Mouse (Mus musculus) erythroblast, embryonic 14.5 days (primary cell): Measurements from ENCODE around the gene Olfr606. TPM values are rescaled to one million over a fixed set of nuclear protein-coding genes. Genes with fewer than 3 reads are reported as not detected.
"Not testable (repeated sequence)": the region's sequence is repeated elsewhere in the genome, so short reads cannot be mapped to it uniquely, and the experiment has no call there.

Experiments used
- H3K27me3 ChIP-seq: 2 replicates; pipeline ENCODE4 v1.6.1; 2012; ENCODE audit warnings: inconsistent platforms; ENCODE audit not compliant: control insufficient read depth
- H3K36me3 ChIP-seq: 2 replicates; pipeline ENCODE4 v1.6.1; 2012; ENCODE audit warnings: mild to moderate bottlenecking, inconsistent platforms; ENCODE audit not compliant: control insufficient read depth
- H3K4me1 ChIP-seq: 2 replicates; pipeline ENCODE4 v1.6.1; 2012; ENCODE audit warnings: inconsistent platforms; ENCODE audit not compliant: control insufficient read depth
- H3K4me3 ChIP-seq: replicated peaks from 2 replicates; pipeline ENCODE3; 2012; ENCODE audit warnings: moderate library complexity, mild to moderate bottlenecking, inconsistent platforms
- H3K9me3 ChIP-seq: 2 replicates; pipeline ENCODE4 v1.6.1; 2012; ENCODE audit warnings: low read length, inconsistent platforms, mixed read lengths; ENCODE audit not compliant: control insufficient read depth
- GATA1 ChIP-seq: IDR thresholded peaks from 2 replicates; pipeline ENCODE4 v1.6.1; 2012; ENCODE audit warnings: low read length, inconsistent platforms, mixed read lengths
- TAL1 ChIP-seq: IDR thresholded peaks from 3 replicates; pipeline ENCODE4 v1.6.1; 2012; ENCODE audit warnings: low read length, inconsistent platforms, mixed read lengths
- polyA plus RNA-seq: library from polyadenylated mRNA; stranded (reverse); fragments of >175 nt; gene quantifications from 2 replicates; pipeline ENCODE4 v1.2.3, GENCODE M21; 2012

The Olfr606 gene
- polyA plus RNA-seq = not detected in 2 replicates

GRCm38 (mm10) chr7:103448746-103449145, at the start of gene Olfr606:
Olfr606 (plus strand) TSS chr7:103449046.
- Histone ChIP-seq H3K4me1 (no peaks in the 10 kb centered on the region), H3K4me3 (no peak within 1 kb of the TSS), H3K9me3 (no peaks in the 10 kb centered on the region), H3K27me3 (no peaks in the 10 kb centered on the region), H3K36me3 (no peaks in the 10 kb centered on the region)
- TF ChIP-seq GATA1 (no peak), TAL1 (no peak)

- not testable (repeated sequence) for H3K36me3 ChIP-seq, H3K27me3 ChIP-seq, H3K4me1 ChIP-seq, H3K9me3 ChIP-seq, H3K4me3 ChIP-seq
Measured at GRCm38 (mm10) chr7:103406521-103407055, 42.3 kb upstream of the Olfr606 start.

GRCm38 (mm10) chr7:103414772-103415171, 34.1 kb upstream of the Olfr606 start, which contains the start of gene Usp17lc:
Usp17lc (plus strand) TSS chr7:103415072.
- not testable (repeated sequence) for H3K9me3 ChIP-seq, H3K27me3 ChIP-seq, H3K4me3 ChIP-seq, H3K36me3 ChIP-seq, H3K4me1 ChIP-seq

GRCm38 (mm10) chr7:103445339-103445738, 3.5 kb upstream of the Olfr606 start, which contains the start of gene Olfr605:
Olfr605 (minus strand) TSS chr7:103445439.
- no peaks in the 10 kb centered on the region for H3K4me1 ChIP-seq
- no peaks in the 10 kb centered on the region for H3K27me3 ChIP-seq
- TF ChIP-seq TAL1 = no peak
- no peak for TF ChIP-seq GATA1
- H3K36me3 ChIP-seq = no peaks in the 10 kb centered on the region
- H3K9me3 ChIP-seq = peaks cover 7% of the 10 kb centered on the region
- no peak within 1 kb of the TSS for H3K4me3 ChIP-seq

- peaks cover 2% of the 10 kb centered on the region; the same call in 1 of the 2 replicates for H3K9me3 ChIP-seq
- TF ChIP-seq GATA1 (no peak), TAL1 (no peak)
- H3K4me1 ChIP-seq = no peaks in the 10 kb centered on the region
- H3K36me3 ChIP-seq = no peaks in the 10 kb centered on the region
- H3K27me3 ChIP-seq = no peaks in the 10 kb centered on the region
- no peak overlapping the region for H3K4me3 ChIP-seq
Measured at GRCm38 (mm10) chr7:103460590-103460989, 11.7 kb downstream of the Olfr606 start.

GRCm38 (mm10) chr7:103469577-103469976, 20.7 kb downstream of the Olfr606 start, which contains the start of gene Olfr608:
Olfr608 (plus strand) TSS chr7:103469877.
- Histone ChIP-seq H3K36me3 (no peaks in the 10 kb centered on the region), H3K27me3 (no peaks in the 10 kb centered on the region), H3K4me1 (no peaks in the 10 kb centered on the region), H3K4me3 (no peak within 1 kb of the TSS), H3K9me3 (peaks cover 6% of the 10 kb centered on the region)
- no peak for TF ChIP-seq GATA1
- TF ChIP-seq TAL1 = no peak

- peaks cover 14% of the 10 kb centered on the region for H3K9me3 ChIP-seq
- not testable (repeated sequence) for H3K4me1 ChIP-seq, H3K27me3 ChIP-seq, H3K4me3 ChIP-seq, H3K36me3 ChIP-seq
Measured at GRCm38 (mm10) chr7:103477106-103477505, 28.3 kb downstream of the Olfr606 start.

GRCm38 (mm10) chr7:103497962-103498361, 49.1 kb downstream of the Olfr606 start, which contains the start of gene Olfr609:
Olfr609 (minus strand) TSS chr7:103498062.
- H3K4me1 ChIP-seq = no peaks in the 10 kb centered on the region
- no peaks in the 10 kb centered on the region for H3K27me3 ChIP-seq
- TF ChIP-seq TAL1 (no peak), GATA1 (no peak)
- no peak within 1 kb of the TSS for H3K4me3 ChIP-seq
- no peaks in the 10 kb centered on the region for H3K36me3 ChIP-seq
- H3K9me3 ChIP-seq = no peaks in the 10 kb centered on the region

Other genes starting within 250 kb of the Olfr606 start
- not detected in 2 replicates for gene Olfr593, start 237.2 kb upstream of the Olfr606 start, polyA plus RNA-seq
- gene Olfr594, start 232.1 kb upstream of the Olfr606 start, polyA plus RNA-seq = 0.02 TPM in 1 of 2 replicates, not detected in the other
- not detected in 2 replicates for gene Usp17ld, start 196.5 kb upstream of the Olfr606 start, polyA plus RNA-seq
- gene Olfr596, start 143.4 kb upstream of the Olfr606 start, polyA plus RNA-seq = not detected in 2 replicates
- gene Olfr597, start 132.7 kb upstream of the Olfr606 start, polyA plus RNA-seq = not detected in 2 replicates
- 0.04 TPM in 1 of 2 replicates, not detected in the other for gene Olfr598, start 125.5 kb upstream of the Olfr606 start, polyA plus RNA-seq
- not detected in 2 replicates for gene Olfr599, start 113.1 kb upstream of the Olfr606 start, polyA plus RNA-seq
- gene Olfr600, start 99.4 kb upstream of the Olfr606 start, polyA plus RNA-seq = not detected in 2 replicates
- gene Olfr601, start 86.4 kb upstream of the Olfr606 start, polyA plus RNA-seq = not detected in 2 replicates
- gene Olfr603, start 62.9 kb upstream of the Olfr606 start, polyA plus RNA-seq = not detected in 2 replicates
- gene Usp17lc, start 34.0 kb upstream of the Olfr606 start, polyA plus RNA-seq = not detected in 2 replicates
- gene Olfr605, start 3.6 kb upstream of the Olfr606 start, polyA plus RNA-seq = not detected in 2 replicates
- not detected in 2 replicates for gene Olfr607, start 15.1 kb downstream of the Olfr606 start, polyA plus RNA-seq
- gene Olfr608, start 20.8 kb downstream of the Olfr606 start, polyA plus RNA-seq = not detected in 2 replicates
- not detected in 2 replicates for gene Olfr609, start 49.0 kb downstream of the Olfr606 start, polyA plus RNA-seq
- gene Olfr610, start 63.1 kb downstream of the Olfr606 start, polyA plus RNA-seq = not detected in 2 replicates
- not detected in 2 replicates for gene Olfr611, start 71.8 kb downstream of the Olfr606 start, polyA plus RNA-seq
- not detected in 2 replicates for gene Olfr612, start 93.7 kb downstream of the Olfr606 start, polyA plus RNA-seq
- not detected in 2 replicates for gene Olfr613, start 99.0 kb downstream of the Olfr606 start, polyA plus RNA-seq
- not detected in 2 replicates for gene Olfr615, start 107.0 kb downstream of the Olfr606 start, polyA plus RNA-seq
- not detected in 2 replicates for gene Olfr616, start 120.1 kb downstream of the Olfr606 start, polyA plus RNA-seq
- not detected in 2 replicates for gene Olfr617, start 124.0 kb downstream of the Olfr606 start, polyA plus RNA-seq
- not detected in 2 replicates for gene Olfr618, start 141.1 kb downstream of the Olfr606 start, polyA plus RNA-seq
- not detected in 2 replicates for gene Olfr619, start 151.5 kb downstream of the Olfr606 start, polyA plus RNA-seq
- gene Olfr620, start 163.5 kb downstream of the Olfr606 start, polyA plus RNA-seq = not detected in 2 replicates
- not detected in 2 replicates for gene Olfr622, start 193.7 kb downstream of the Olfr606 start, polyA plus RNA-seq
- not detected in 2 replicates for gene Olfr623, start 214.7 kb downstream of the Olfr606 start, polyA plus RNA-seq
- gene Olfr624, start 222.1 kb downstream of the Olfr606 start, polyA plus RNA-seq = not detected in 2 replicates
- not detected in 2 replicates for gene Olfr625-ps1, start 233.7 kb downstream of the Olfr606 start, polyA plus RNA-seq